Mouse (Mus musculus) neural tube, embryonic 14.5 days (tissue): Measurements from ENCODE around the gene Smim15. TPM values are rescaled to one million over a fixed set of nuclear protein-coding genes. Genes with fewer than 3 reads are reported as not detected.

Experiments
- ATAC-seq: fragments of 200-750 bp; cut with Nextera tagmentation; 2 replicates; pipeline ENCODE4 v1.8.0; 2017; ENCODE audit warnings: low read depth, mild to moderate bottlenecking, moderate TSS enrichment, moderate library complexity
- H3K27ac ChIP-seq: fragments of 300-500 bp; sonication (generic); 2 replicates; pipeline ENCODE4 v1.5.1; 2014; ENCODE audit warnings: low read depth, mild to moderate bottlenecking, control low read depth, low read length, moderate library complexity, mixed read lengths
- H3K27me3 ChIP-seq: fragments of 300-500 bp; sonication (generic); 2 replicates; pipeline ENCODE4 v1.6.1; 2014; ENCODE audit warnings: low read length; ENCODE audit not compliant: control insufficient read depth, insufficient read depth
- H3K36me3 ChIP-seq: fragments of 300-500 bp; sonication (generic); 2 replicates; pipeline ENCODE4 v1.6.1; 2014; ENCODE audit warnings: low read length, mixed read lengths; ENCODE audit not compliant: control insufficient read depth, insufficient read depth
- H3K4me1 ChIP-seq: fragments of 300-500 bp; sonication (generic); 2 replicates; pipeline ENCODE4 v1.6.1; 2014; ENCODE audit warnings: low read length; ENCODE audit not compliant: control insufficient read depth, insufficient read depth
- H3K4me2 ChIP-seq: fragments of 300-500 bp; sonication (generic); 2 replicates; pipeline ENCODE4 v1.6.1; 2014; ENCODE audit warnings: mild to moderate bottlenecking, low read depth, low read length, control low read depth
- H3K4me3 ChIP-seq: fragments of 300-500 bp; sonication (generic); 2 replicates; pipeline ENCODE4 v1.5.1; 2014; ENCODE audit warnings: low read depth, low read length, control low read depth, mixed read lengths
- H3K9ac ChIP-seq: fragments of 300-500 bp; sonication (generic); replicated peaks from 2 replicates; pipeline ENCODE4 v1.6.1; 2014; ENCODE audit warnings: low read depth, mild to moderate bottlenecking, control low read depth, low read length, mixed read lengths
- H3K9me3 ChIP-seq: fragments of 300-500 bp; sonication (generic); 2 replicates; pipeline ENCODE4 v1.6.1; 2016; ENCODE audit warnings: low read length; ENCODE audit not compliant: control insufficient read depth
- WGBS: fragments of 180-500 bp; shearing (Covaris S2); extraction: QIAGEN DNeasy Blood & Tissue Kit; methylation state at CpG from one replicate; pipeline ENCODE4 v1.1.7; 2014; 5-methylcytosine and 5-hydroxymethylcytosine counted together
- polyA plus RNA-seq: library from polyadenylated mRNA; unstranded; fragments of >200 nt; fragmentation: Nextera tagmentation; extraction: Ambion mirVana; gene quantifications from 2 replicates; pipeline ENCODE4 v1.2.1, GENCODE M21; 2014

Gene Smim15
- polyA plus RNA-seq, 1 experiment from 2014 or later: 34.2 TPM

DNA sequence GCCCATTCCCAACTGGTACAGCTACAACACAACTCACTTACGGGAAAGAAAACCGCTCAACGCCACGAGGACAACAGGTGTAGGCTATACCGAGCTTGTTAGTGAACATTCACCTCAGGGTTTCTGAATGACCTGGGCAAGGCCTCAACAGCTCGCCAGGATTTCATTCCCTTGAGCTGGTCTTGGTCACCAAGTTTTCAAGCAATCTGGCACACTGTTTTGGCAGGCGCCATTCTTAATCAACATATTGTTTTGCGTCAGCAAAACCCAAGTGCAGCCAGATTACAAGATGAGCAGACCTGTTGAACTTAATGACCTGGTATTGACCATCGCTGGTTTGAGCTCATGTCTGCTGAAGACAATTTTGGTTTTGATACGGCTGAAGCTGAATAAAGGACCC, 25.9 kb downstream of the Smim15 start:
- no peak overlapping the region for H3K9ac ChIP-seq
- H3K4me1 ChIP-seq: no peaks in the 10 kb centered on the region
- 97% methylated on average over 10 of the region's 10 CpGs for WGBS
- H3K36me3 ChIP-seq: no peaks in the 10 kb centered on the region
- no peak overlapping the region for H3K4me3 ChIP-seq
- no peak for ATAC-seq
- no peaks in the 10 kb centered on the region for H3K27me3 ChIP-seq
- no peak overlapping the region for H3K27ac ChIP-seq
- no peak overlapping the region for H3K4me2 ChIP-seq
- H3K9me3 ChIP-seq: no peaks in the 10 kb centered on the region

DNA sequence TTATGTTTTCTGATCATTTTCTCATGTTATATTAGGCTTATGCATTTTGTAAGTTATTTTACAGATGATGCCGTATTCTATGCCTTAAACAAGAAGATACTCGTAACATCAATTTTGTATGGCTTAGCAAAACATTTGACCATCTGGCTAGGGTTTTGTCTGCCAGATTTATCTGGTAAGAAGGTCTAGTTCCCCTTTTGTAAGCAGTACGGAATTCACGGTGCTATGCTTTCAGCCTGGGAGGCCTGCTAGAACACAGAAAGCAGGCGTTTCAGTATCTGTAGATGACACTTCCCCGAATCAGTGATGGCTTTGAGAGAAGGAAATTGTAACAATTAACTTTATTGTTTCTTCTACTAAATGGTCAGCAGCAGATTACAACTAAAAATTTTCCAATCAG, 33.2 kb downstream of the Smim15 start:
- Histone ChIP-seq H3K4me2 (no peak overlapping the region), H3K9ac (no peak overlapping the region), H3K36me3 (no peaks in the 10 kb centered on the region), H3K9me3 (no peaks in the 10 kb centered on the region), H3K27ac (no peak overlapping the region), H3K4me3 (no peak overlapping the region), H3K4me1 (no peaks in the 10 kb centered on the region), H3K27me3 (no peaks in the 10 kb centered on the region)
- WGBS: 74% methylated on average over 6 of the region's 6 CpGs
- no peak for ATAC-seq

DNA sequence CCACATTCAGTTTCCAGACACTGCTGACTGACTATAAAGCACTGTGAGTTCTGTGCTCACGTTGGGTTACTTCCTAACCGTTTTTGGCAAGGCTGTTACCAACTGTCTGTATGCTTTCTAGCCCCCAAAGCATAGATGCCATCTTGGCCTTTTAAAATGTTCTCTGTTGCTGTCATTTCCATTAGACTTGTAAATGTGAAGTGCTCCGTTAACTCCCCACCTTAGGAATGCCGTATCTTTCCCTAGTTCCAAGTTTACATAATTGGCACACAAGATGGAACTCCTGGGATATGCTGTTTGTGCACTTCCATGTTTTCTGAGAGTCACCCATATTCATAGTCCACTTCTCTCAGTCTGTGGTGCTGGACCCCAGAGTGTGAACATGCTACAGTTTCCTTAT, 33.7 kb downstream of the Smim15 start:
- Histone ChIP-seq H3K4me3 (no peak overlapping the region), H3K36me3 (no peaks in the 10 kb centered on the region), H3K27me3 (no peaks in the 10 kb centered on the region), H3K27ac (no peak overlapping the region), H3K4me1 (no peaks in the 10 kb centered on the region), H3K9ac (no peak overlapping the region), H3K4me2 (no peak overlapping the region), H3K9me3 (no peaks in the 10 kb centered on the region)
- ATAC-seq: no peak
- WGBS: 84% methylated on average over 4 of the region's 4 CpGs

DNA sequence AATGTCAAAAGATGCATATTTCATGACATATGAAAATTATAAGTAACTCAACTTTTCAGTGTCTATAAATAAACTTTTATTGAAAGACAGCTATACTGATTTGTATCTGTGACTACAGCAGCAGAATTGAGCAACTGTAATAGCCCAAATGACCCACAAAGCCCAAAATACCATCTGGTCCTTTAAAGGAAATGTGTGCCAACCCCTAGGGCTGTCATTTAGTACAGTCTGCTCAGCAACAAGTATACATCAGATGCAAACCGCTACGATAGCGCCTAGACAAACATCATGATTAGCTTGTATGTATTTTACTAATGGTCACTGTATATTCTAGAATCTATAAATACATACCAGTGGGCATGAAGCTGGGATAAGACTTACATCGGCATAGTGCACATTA, 39.8 kb downstream of the Smim15 start:
- no peak overlapping the region for H3K4me3 ChIP-seq
- no peaks in the 10 kb centered on the region for H3K9me3 ChIP-seq
- H3K36me3 ChIP-seq: no peaks in the 10 kb centered on the region
- no peak overlapping the region for H3K27ac ChIP-seq
- no peak overlapping the region for H3K4me2 ChIP-seq
- no peaks in the 10 kb centered on the region for H3K27me3 ChIP-seq
- no peak overlapping the region for H3K9ac ChIP-seq
- WGBS: 82% methylated on average over 4 of the region's 4 CpGs
- ATAC-seq: no peak
- no peaks in the 10 kb centered on the region for H3K4me1 ChIP-seq

DNA sequence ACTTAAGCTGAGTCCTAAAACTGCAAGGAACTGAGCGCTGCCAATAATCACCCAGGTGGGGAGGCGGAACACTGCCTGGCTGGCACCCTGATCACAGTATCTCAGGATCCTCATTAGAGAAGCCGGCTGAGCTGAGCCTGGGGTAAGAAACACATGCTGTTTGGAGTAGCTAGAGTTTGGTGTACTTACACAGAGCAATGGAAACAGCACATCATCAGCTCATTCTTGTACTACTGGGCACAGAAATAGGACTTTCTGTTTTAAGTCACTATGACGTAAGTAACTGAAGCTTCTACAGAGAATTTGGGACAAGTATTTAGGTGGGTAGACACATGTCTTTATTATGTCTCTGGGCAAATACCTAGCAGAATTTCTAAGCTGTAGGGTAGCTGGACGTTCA, 41.8 kb downstream of the Smim15 start:
- Histone ChIP-seq H3K27ac (no peak overlapping the region), H3K27me3 (no peaks in the 10 kb centered on the region), H3K4me1 (no peaks in the 10 kb centered on the region), H3K9ac (no peak overlapping the region), H3K36me3 (no peaks in the 10 kb centered on the region), H3K9me3 (no peaks in the 10 kb centered on the region), H3K4me3 (no peak overlapping the region), H3K4me2 (no peak overlapping the region)
- ATAC-seq: no peak
- WGBS: 82% methylated on average over 5 of the region's 5 CpGs

DNA sequence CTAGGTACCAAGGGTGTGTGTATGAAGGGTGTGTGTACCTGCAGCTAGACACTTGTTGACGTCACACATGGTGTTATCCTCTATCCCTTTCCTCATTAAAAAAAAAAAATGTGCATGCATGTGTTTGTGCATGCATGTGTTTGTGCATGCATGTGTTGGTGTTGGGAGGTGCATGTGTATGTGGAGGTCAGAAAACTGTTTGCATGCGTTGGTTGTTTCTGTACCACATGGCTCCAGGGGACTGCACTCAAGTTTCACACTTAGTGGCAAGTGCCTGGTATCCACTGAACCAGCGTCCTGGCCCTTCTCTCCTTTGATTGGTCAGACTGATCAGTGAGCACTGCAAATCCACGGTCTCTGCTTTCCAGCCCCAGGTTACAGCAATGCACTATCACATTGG, 42.5 kb downstream of the Smim15 start:
- Histone ChIP-seq H3K4me1 (no peaks in the 10 kb centered on the region), H3K27ac (no peak overlapping the region), H3K27me3 (no peaks in the 10 kb centered on the region), H3K9me3 (no peaks in the 10 kb centered on the region), H3K36me3 (no peaks in the 10 kb centered on the region), H3K9ac (no peak overlapping the region), H3K4me3 (no peak overlapping the region), H3K4me2 (no peak overlapping the region)
- ATAC-seq: no peak
- WGBS: 77% methylated on average over 4 of the region's 4 CpGs

DNA sequence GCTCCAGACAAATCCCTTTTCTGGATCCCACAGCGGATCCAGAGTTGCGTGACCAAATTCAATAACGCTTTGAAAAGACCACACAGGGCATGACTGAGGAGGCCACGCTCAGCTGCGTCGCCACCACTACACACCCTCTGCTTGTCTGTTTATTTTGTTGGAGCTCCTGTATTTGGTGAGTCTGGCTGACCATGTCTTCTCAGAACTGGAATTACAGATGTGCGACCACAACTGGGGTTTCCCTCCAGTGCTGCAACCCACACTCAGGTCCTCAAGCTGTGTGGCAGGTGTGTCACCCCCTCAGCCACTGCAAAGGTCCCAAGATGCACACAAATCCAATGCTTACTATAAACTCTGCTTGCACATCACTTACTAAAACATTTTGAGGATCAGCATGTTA, 48.0 kb downstream of the Smim15 start:
- Histone ChIP-seq H3K27me3 (no peaks in the 10 kb centered on the region), H3K9me3 (no peaks in the 10 kb centered on the region), H3K27ac (no peak overlapping the region), H3K36me3 (no peaks in the 10 kb centered on the region), H3K4me3 (no peak overlapping the region), H3K4me2 (no peak overlapping the region), H3K9ac (no peak overlapping the region), H3K4me1 (no peaks in the 10 kb centered on the region)
- ATAC-seq: no peak
- 80% methylated on average over 7 of the region's 7 CpGs for WGBS

DNA sequence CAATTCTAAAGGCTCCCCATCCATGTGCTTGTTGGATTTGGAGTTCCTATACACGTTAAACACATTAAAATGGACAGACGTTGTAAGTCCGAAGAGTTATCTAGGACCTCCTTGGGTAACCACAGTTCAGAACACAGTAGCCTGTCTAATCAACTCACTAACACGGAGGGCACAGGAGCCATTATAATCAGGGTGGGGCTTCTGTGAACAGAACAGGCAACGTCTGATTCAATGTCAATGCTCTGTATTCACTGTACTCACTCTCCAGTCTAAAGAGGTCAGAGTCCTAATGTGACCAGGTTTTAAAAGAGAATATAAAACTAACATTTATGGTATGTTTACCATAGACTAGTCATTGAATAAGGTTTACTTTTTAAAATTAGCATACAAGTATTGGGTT, 50.4 kb downstream of the Smim15 start:
- no peak overlapping the region for H3K4me2 ChIP-seq
- no peaks in the 10 kb centered on the region for H3K4me1 ChIP-seq
- no peaks in the 10 kb centered on the region for H3K27me3 ChIP-seq
- H3K4me3 ChIP-seq: no peak overlapping the region
- H3K9me3 ChIP-seq: no peaks in the 10 kb centered on the region
- H3K36me3 ChIP-seq: no peaks in the 10 kb centered on the region
- H3K9ac ChIP-seq: no peak overlapping the region
- H3K27ac ChIP-seq: no peak overlapping the region
- WGBS: 92% methylated on average over 5 of the region's 5 CpGs
- no peak for ATAC-seq

DNA sequence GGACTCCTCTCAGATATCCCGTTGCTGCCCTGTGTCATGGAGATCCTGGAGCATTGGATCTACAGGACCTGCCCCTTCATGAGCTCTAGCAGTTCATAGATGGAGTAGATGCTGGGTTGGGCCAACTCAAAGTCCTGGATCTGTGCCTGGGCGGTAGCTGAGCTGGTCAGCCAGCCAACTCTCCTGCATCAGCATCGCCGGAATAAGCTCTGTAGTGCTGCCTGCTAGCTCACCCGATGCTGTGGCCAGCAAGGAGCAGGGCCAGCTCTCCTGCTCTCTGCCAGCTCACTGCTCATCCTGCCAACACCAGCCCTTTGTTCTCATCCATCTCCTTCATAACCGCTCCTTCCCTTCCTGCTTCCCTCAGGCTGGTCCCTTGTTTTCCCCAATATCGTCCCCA, 51.4 kb downstream of the Smim15 start:
- Histone ChIP-seq H3K9ac (no peak overlapping the region), H3K27me3 (no peaks in the 10 kb centered on the region), H3K27ac (no peak overlapping the region), H3K4me3 (no peak overlapping the region), H3K4me2 (no peak overlapping the region), H3K4me1 (no peaks in the 10 kb centered on the region), H3K9me3 (no peaks in the 10 kb centered on the region), H3K36me3 (no peaks in the 10 kb centered on the region)
- no peak for ATAC-seq
- WGBS: 84% methylated on average over 7 of the region's 7 CpGs

DNA sequence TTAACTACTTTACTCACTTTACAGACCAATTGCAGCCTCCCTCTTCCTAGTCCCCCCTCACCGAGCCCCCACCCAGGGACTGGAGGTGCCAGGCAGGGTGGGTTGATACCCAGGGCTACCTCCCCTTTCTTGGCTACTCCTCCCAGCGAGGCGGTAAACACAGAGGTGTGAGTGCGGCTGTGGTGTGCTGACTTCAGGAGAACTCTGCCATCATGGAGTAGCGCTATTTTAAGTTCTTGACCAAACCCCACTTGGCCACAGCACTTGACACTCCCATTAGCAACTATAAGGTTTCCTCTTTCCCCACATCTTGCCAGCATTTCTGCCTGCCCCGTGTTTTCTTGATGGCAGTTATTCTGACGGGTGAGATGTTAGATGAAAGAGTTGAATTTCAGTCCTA, 52.2 kb downstream of the Smim15 start:
- Histone ChIP-seq H3K9me3 (no peaks in the 10 kb centered on the region), H3K4me2 (no peak overlapping the region), H3K36me3 (no peaks in the 10 kb centered on the region), H3K9ac (no peak overlapping the region), H3K4me1 (no peaks in the 10 kb centered on the region), H3K27me3 (no peaks in the 10 kb centered on the region), H3K27ac (no peak overlapping the region), H3K4me3 (no peak overlapping the region)
- WGBS: 89% methylated on average over 7 of the region's 7 CpGs
- ATAC-seq: no peak
